Mouse (Mus musculus) CD4-positive, CD25-positive, alpha-beta regulatory T cell, adult 9 weeks (primary cell): ENCODE results near the gene Nf2. TPM values are rescaled to one million over a fixed set of nuclear protein-coding genes. Genes with fewer than 3 reads are reported as not detected.

ENCODE experiments used
- polyA plus RNA-seq: library from polyadenylated mRNA; unstranded; fragments of 100-300 nt; shearing (Covaris generic); gene quantifications from one replicate; pipeline ENCODE4 v1.2.1, GENCODE M21; 2017

Gene Nf2
- 27.2 TPM for polyA plus RNA-seq

DNA sequence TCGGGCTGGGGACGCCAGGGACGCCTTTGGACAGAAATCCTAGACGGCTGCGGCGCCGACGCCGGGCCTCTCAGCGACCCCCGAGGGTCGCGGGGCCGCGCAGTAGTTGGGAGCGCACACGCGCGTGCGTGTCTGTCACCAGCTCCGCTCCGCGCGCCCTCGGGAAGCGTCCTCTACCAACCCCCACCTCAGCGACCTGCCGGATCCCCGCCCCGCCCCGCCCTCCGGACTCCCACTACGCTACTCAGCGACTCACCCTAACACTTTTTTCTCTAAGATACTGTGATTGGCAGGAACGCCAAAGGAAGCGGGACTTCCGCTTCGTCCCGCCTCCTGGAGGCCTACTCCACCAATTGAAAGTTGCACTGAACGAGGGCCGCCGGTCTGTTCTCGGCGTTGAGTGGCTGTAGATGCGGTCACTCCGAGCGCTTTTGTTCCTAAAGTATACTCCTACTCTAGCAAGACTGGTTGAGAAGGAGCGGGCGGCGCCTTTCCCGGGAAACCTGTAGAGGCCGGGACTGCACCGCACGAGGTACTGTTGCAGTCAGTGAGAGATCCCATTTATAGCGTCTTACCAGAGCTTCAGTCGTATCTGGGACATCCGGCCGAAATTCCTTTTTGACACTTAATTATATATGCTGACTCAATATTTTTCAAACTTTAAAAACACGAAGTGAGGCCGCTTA lies at the start of gene Nf2:
Gene Nf2, minus strand, starts transcription at position 279 of the 686 bp plus-strand sequence.

GRCm38 (mm10) chr11:4894848-4895816 lies 45.8 kb upstream of the Nf2 start, which contains the start of gene Thoc5:
TSS of gene Thoc5 (plus strand) at chr11:4895320.

DNA sequence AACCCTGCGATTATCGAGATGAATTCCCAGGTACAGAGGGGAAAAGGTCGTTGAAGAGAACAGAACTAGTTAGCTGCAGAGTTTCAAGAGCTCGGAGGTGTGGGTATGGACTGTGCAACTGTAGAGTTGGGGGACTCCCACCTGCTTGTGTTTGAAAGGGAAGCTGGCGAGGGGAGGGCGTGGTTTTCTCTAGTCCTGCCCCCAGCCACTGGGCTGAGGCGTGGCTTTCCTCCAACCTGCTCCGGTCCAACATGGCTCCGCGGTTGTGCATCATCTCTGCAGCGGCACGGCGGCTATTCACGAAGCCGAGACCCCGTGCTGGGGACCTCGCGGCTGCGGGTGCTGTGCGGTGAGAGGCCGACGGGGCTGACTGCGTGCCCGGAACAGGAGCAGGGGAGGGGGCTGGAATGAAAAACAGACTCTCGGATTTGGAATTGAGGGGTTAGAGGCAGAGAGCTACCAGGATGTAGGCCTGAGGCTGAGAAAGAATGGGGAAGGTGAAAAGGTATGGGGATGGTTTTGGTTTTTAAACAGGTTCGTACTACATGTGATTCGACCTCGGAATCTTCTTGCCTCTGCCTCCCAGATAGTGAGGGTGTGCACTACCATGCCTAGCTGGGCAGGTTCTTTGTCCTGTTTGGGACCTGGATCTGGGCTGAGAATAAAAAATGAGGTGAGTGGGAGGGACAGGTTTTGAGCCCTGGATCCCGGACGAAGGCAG lies 24.6 kb upstream of the Nf2 start, which contains the start of gene Nipsnap1:
Gene Nipsnap1, plus strand, starts transcription at position 197 of the 721 bp plus-strand sequence.

DNA sequence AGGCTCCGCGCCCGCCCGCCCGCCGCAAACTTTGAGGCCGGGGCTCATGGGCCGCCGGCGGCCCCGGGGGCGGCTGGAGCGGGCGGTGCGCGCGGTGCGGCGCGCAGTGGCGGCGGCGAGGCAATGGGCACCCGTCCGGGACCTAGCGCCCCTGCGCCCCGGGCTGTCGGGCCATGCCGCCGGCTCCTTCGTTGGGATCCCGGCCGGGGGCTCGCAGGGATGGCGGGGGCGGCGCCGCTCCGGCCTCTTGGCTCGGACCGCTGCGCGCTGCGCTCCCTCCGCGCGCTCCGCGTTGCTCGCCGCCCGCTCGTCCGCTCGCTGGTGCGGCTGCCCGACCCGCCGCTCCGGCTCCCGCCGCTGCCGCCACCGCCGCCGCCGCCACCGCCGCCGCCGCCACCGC lies 102.6 kb downstream of the Nf2 start, which contains the start of gene Cabp7:
Gene Cabp7, minus strand, starts transcription at position 46 of the 400 bp plus-strand sequence.

Other genes with a start within 250 kb of the Nf2 start
- gene Gm11032, start 229.5 kb downstream of the Nf2 start, polyA plus RNA-seq: not detected
- 49.5 TPM for gene Ascc2, start 211.8 kb downstream of the Nf2 start, polyA plus RNA-seq
- 469 TPM for gene Uqcr10, start 145.2 kb downstream of the Nf2 start, polyA plus RNA-seq
- 114 TPM for gene Zmat5, start 144.9 kb downstream of the Nf2 start, polyA plus RNA-seq
- not detected for gene Cabp7, start 102.8 kb downstream of the Nf2 start, polyA plus RNA-seq
- gene Nipsnap1, start 24.4 kb upstream of the Nf2 start, polyA plus RNA-seq: 45.5 TPM
- 56.0 TPM for gene Thoc5, start 45.8 kb upstream of the Nf2 start, polyA plus RNA-seq
- gene Nefh, start 98.5 kb upstream of the Nf2 start, polyA plus RNA-seq: 5.5 TPM
- gene Ap1b1, start 137.3 kb upstream of the Nf2 start, polyA plus RNA-seq: 137 TPM
- not detected for gene Rasl10a, start 208.6 kb upstream of the Nf2 start, polyA plus RNA-seq
- gene Gas2l1, start 215.8 kb upstream of the Nf2 start, polyA plus RNA-seq: 0.89 TPM
- gene Rhbdd3, start 249.4 kb upstream of the Nf2 start, polyA plus RNA-seq: 8.7 TPM
- gene Ewsr1, start 249.7 kb upstream of the Nf2 start, polyA plus RNA-seq: 841 TPM